Mouse (Mus musculus) midbrain, postnatal 0 days (tissue): Measurements from ENCODE around the gene Mthfsd. TPM values are rescaled to one million over a fixed set of nuclear protein-coding genes. Genes with fewer than 3 reads are reported as not detected.

Source experiments
- ATAC-seq: fragments of 200-750 bp; cut with Nextera tagmentation; 2 replicates; pipeline ENCODE4 v1.8.0; 2017; ENCODE audit warnings: moderate number of reproducible peaks, mild to moderate bottlenecking, moderate TSS enrichment, moderate library complexity; ENCODE audit not compliant: low FRiP score
- DNase-seq: peaks from one replicate; pipeline ENCODE4 v3.0.0-alpha.2; 2015; ENCODE audit warnings: low spot score
- H3K27ac ChIP-seq: fragments of 300-500 bp; sonication (generic); 2 replicates; pipeline ENCODE4 v1.5.1; 2014; ENCODE audit warnings: low read depth, mild to moderate bottlenecking, low read length, mixed read lengths
- H3K27me3 ChIP-seq: fragments of 300-500 bp; sonication (generic); 2 replicates; pipeline ENCODE4 v1.6.1; 2014; ENCODE audit warnings: low read length, control low read depth, mixed read lengths; ENCODE audit not compliant: insufficient read depth
- H3K36me3 ChIP-seq: fragments of 300-500 bp; sonication (generic); 2 replicates; pipeline ENCODE4 v1.6.1; 2014; ENCODE audit warnings: low read length, control low read depth, mixed read lengths; ENCODE audit not compliant: insufficient read depth
- H3K4me1 ChIP-seq: fragments of 300-500 bp; sonication (generic); 2 replicates; pipeline ENCODE4 v1.6.1; 2014; ENCODE audit warnings: mild to moderate bottlenecking, control low read depth, antibody characterized with exemption, low read length, mixed read lengths; ENCODE audit not compliant: insufficient read depth
- H3K4me2 ChIP-seq: fragments of 300-500 bp; sonication (generic); 2 replicates; pipeline ENCODE4 v1.6.1; 2014; ENCODE audit warnings: low read depth, mild to moderate bottlenecking, low read length, mixed read lengths; ENCODE audit not compliant: poor library complexity, severe bottlenecking
- H3K4me3 ChIP-seq: fragments of 300-500 bp; sonication (generic); 2 replicates; pipeline ENCODE4 v1.5.1; 2014; ENCODE audit warnings: low read depth, mild to moderate bottlenecking, low read length, moderate library complexity
- H3K9ac ChIP-seq: fragments of 300-500 bp; sonication (generic); replicated peaks from 2 replicates; pipeline ENCODE4 v1.6.1; 2014; ENCODE audit warnings: mild to moderate bottlenecking, low read length, moderate library complexity, mixed read lengths; ENCODE audit not compliant: poor library complexity, severe bottlenecking
- H3K9me3 ChIP-seq: fragments of 300-500 bp; sonication (generic); 2 replicates; pipeline ENCODE4 v1.6.1; 2016; ENCODE audit warnings: low read length, control low read depth
- CTCF ChIP-seq: IDR thresholded peaks from 2 replicates; pipeline ENCODE4 v1.5.1; 2016; ENCODE audit warnings: antibody characterized with exemption, mild to moderate bottlenecking
- WGBS: fragments of 180-500 bp; shearing (Covaris S2); extraction: QIAGEN DNeasy Blood & Tissue Kit; methylation state at CpG from one replicate; pipeline ENCODE4 v1.1.7; 2014; 5-methylcytosine and 5-hydroxymethylcytosine counted together
- polyA plus RNA-seq: library from polyadenylated mRNA; unstranded; fragments of >200 nt; fragmentation: Nextera tagmentation; extraction: Ambion mirVana; gene quantifications from 2 replicates; pipeline ENCODE4 v1.2.1, GENCODE M21; 2015
- total RNA-seq: library from RNA; depleted of rRNA; stranded (reverse); fragments of >200 nt; gene quantifications from 2 replicates; pipeline ENCODE4 v1.2.3, GENCODE M21; 2014

The Mthfsd gene
- total and polyA plus RNA-seq, 2 experiments from 2014 or later: 37.2 to 53.4 TPM

DNA sequence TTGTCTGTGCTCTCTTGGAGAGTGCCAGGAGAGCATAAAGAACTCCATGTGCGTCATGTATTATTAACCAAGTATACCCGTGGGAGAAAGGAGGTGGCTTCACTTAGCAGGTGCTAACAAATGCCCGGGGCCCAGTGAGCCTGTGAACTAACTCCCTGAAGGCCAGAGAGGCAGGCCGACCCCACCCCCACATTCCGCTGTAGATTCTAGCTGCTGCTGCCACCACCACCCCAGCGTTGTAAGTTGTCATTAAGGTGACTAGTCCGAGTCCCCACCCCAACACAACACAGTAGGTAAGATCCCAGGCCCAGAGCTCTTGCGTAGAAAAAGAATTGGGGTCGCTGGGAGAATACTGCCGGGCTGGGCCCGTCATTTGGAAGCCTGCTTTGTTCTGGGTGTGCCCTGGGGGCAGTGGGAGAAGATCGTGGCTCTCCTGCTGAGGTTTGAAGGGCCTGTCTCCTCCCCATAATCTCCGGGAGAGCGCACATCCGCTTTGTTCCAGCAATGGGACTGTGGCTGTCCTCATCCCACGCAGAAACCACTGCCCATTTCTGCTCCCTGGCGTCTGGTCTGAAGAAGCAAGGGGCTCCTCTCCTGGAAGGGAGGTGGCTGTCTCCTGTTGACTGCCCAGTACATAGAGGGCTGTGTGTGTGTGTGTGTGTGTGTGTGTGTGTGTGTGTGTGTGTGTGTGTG, 16.5 kb upstream of the Mthfsd start:
- ATAC-seq (no peak), DNase-seq (no peak)
- no peak overlapping the region for H3K9ac ChIP-seq
- no peak for TF ChIP-seq CTCF
- H3K9me3 ChIP-seq: no peaks in the 10 kb centered on the region
- H3K4me1 ChIP-seq: no peaks in the 10 kb centered on the region
- no peak overlapping the region for H3K4me3 ChIP-seq
- H3K27me3 ChIP-seq: peaks cover 93% of the 10 kb centered on the region
- 3% methylated on average over 17 of the region's 17 CpGs for WGBS
- no peak overlapping the region for H3K4me2 ChIP-seq
- no peaks in the 10 kb centered on the region for H3K36me3 ChIP-seq
- no peak overlapping the region for H3K27ac ChIP-seq

DNA sequence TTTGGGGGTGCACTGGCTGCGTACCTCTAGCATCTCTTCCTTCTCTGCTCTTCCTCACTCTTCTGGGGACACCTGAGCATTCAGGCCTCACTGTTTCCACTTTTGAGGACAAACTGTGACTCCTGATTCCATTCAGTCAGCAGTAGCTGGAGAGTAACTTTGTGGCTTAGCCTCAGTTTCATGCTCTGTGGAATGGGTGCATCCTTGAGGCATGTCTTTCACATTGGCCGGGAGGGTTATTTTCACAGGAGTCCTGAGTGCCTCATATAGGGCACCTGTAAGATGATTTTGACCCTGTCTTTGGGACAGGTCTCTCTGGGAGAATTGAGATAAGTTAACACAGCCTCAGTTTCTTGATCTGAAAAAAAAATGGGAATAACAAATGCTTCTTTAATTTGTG, 14.9 kb upstream of the Mthfsd start:
- H3K27me3 ChIP-seq: peaks cover 83% of the 10 kb centered on the region
- whole genome bisulfite sequencing: 31% methylated on average over 2 of the region's 2 CpGs
- H3K4me3 ChIP-seq: no peak overlapping the region
- DNase-seq (no peak), ATAC-seq (no peak)
- H3K4me1 ChIP-seq: no peaks in the 10 kb centered on the region
- H3K9me3 ChIP-seq: no peaks in the 10 kb centered on the region
- no peaks in the 10 kb centered on the region for H3K36me3 ChIP-seq
- no peak overlapping the region for H3K4me2 ChIP-seq
- no peak overlapping the region for H3K9ac ChIP-seq
- H3K27ac ChIP-seq: no peak overlapping the region
- no peak for TF ChIP-seq CTCF

DNA sequence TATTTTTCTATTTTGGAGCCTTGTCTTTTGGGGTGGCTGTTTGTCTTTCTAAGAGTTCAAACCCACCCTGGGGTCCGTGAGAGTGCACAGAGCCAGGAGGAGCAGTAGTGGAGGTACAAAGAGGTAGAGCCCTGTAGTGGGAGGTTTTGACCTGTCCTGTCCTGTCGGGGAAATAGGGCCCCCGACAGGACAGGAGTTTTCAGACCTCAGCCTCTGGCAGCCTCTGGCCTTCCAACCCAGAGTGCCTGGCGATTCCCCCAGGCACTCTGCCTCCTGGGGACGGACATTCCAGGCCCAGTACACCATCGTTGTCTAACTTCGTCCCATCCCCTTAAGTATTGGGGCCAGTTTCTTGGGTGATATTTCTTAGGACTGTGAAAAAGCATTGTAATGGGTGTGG, 14.2 kb upstream of the Mthfsd start:
- Histone ChIP-seq H3K9me3 (no peaks in the 10 kb centered on the region), H3K4me2 (no peak overlapping the region), H3K4me3 (no peak overlapping the region), H3K4me1 (peaks cover 2% of the 10 kb centered on the region; the same call in 1 of the 2 replicates), H3K36me3 (no peaks in the 10 kb centered on the region), H3K27me3 (peaks cover 84% of the 10 kb centered on the region), H3K9ac (no peak overlapping the region), H3K27ac (no peak overlapping the region)
- ATAC-seq (no peak), DNase-seq (no peak)
- 4% methylated on average over 7 of the region's 7 CpGs for WGBS
- TF ChIP-seq CTCF: no peak

DNA sequence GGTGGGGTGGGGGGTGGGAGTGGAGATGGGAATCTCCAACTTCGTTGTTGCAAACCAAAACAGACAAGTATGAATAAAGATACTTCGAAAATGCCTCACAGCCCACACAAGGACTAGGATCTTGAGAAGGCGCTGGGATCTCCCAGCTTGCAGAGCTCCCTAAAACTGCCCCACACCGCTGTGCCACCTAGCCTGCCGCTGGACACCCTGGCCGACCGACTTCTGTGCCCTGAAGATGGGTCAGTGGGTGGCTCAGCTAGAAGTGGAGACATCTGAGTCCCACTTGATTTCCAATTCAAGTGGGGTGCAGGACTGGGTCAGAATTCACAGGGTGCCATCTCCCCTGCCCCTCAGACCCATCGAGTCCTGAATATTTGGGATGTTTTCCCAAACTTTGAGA, 13.5 kb upstream of the Mthfsd start:
- 4% methylated on average over 8 of the region's 8 CpGs for WGBS
- no peak overlapping the region for H3K27ac ChIP-seq
- no peak overlapping the region for H3K9ac ChIP-seq
- H3K36me3 ChIP-seq: no peaks in the 10 kb centered on the region
- TF ChIP-seq CTCF: no peak
- peaks cover 88% of the 10 kb centered on the region for H3K27me3 ChIP-seq
- no peak for ATAC-seq
- H3K4me3 ChIP-seq: no peak overlapping the region
- DNase-seq: no peak
- H3K4me1 ChIP-seq: peaks cover 2% of the 10 kb centered on the region; the same call in 1 of the 2 replicates
- no peaks in the 10 kb centered on the region for H3K9me3 ChIP-seq
- no peak overlapping the region for H3K4me2 ChIP-seq

DNA sequence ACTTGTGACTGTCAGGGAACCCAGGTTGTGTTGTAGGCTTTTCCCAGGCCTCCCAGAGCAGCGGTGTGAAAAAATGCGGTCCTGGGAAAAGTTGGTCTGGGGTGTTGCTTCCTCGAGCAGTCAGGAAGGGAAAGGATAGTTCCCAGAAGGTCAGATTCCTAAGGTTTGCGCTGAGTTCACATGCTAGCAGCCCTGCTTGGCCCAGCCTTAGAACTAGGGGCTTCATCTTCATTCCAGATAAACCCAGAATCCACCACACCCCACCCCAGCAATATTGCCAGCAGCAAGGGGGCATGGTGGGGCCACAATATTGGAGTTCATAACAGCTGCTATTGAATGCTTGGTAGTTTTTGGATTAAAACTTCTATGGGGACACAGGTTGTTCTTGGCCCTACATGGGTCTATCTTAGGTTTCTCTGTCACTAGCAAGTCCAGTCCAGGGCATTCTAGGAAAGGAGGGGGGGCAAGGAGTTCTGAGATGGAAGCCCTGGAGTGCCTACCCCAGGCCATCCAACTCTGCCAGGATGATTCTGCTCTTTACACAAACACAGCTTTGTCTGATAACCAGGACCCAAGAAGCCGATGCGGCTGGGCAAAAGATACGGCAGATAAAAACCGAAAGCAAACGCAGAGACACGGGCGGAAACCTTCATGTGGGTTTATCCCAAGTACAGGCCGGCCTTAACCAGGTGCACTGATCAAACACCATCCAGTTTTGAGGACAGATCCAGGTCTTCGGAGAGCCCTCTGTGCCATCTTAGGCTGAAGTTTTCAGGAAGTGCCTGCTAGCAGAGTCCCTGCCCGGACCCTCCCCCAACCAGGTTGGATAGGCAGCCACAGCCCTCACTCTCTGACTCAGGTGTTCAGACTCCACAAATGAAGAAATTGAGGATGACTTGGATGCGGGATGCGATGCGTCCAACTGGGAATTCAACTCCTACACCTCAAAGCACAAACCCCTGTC, 12.5 kb upstream of the Mthfsd start:
- peaks cover 88% of the 10 kb centered on the region for H3K27me3 ChIP-seq
- no peak overlapping the region for H3K27ac ChIP-seq
- H3K9me3 ChIP-seq: no peaks in the 10 kb centered on the region
- H3K36me3 ChIP-seq: no peaks in the 10 kb centered on the region
- DNase-seq: no peak
- H3K4me2 ChIP-seq: no peak overlapping the region
- no peak for ATAC-seq
- WGBS: 8% methylated on average over 17 of the region's 17 CpGs
- TF ChIP-seq CTCF: no peak
- no peak overlapping the region for H3K9ac ChIP-seq
- H3K4me3 ChIP-seq: no peak overlapping the region
- peaks cover 2% of the 10 kb centered on the region; the same call in 1 of the 2 replicates for H3K4me1 ChIP-seq
